Mouse (Mus musculus): ENCODE results near the gene Birc2. TPM values are rescaled to one million over a fixed set of nuclear protein-coding genes. Genes with fewer than 3 reads are reported as not detected.
A peak's percentile ranks its signal among the peaks of the same experiment; 100 is the strongest.
"Not testable (repeated sequence)": the region's sequence is repeated elsewhere in the genome, so short reads cannot be mapped to it uniquely, and the experiment has no call there.

The Birc2 gene
- total and polyA plus RNA-seq, 3 experiments, result 12.9 to 28.2 (median 22.0) TPM

- not testable (repeated sequence) for H3K9ac ChIP-seq (ENCODE audit: low read depth, low read length); H3K27ac ChIP-seq; H3K27me3 ChIP-seq (ENCODE audit: control insufficient read depth, insufficient read depth, low read length); H3K36me3 ChIP-seq (ENCODE audit: control insufficient read depth, insufficient read depth, low read length); H3K79me2 ChIP-seq (replicated peaks; ENCODE audit: control insufficient read depth, insufficient read depth, low read length); DNase-seq; H3K4me1 ChIP-seq (ENCODE audit: control insufficient read depth, insufficient read depth, low read length); H3K4me3 ChIP-seq
- peak; percentile 29 for TF ChIP-seq CTCF (IDR thresholded peaks at IDR 0.05)
- WGBS, result 90% methylated on average over 2 of the region's 2 CpGs
- intact Hi-C loops (cut with DNase I), result loop anchor here (10.0 kb wide), 1 partner anchor 338 kb away; no protein-coding TSS in a partner anchor
These were observed 30.1 kb upstream of the Birc2 start for GRCm38 (mm10) chr9:7866981-7867380.

- H3K4me3 ChIP-seq, result no peak overlapping the region
- H3K4me1 ChIP-seq (ENCODE audit: control insufficient read depth, insufficient read depth, low read length), result no peaks in the 10 kb centered on the region
- H3K27me3 ChIP-seq (ENCODE audit: control insufficient read depth, insufficient read depth, low read length), result no peaks in the 10 kb centered on the region
- no peak for DNase-seq
- no peak for TF ChIP-seq CTCF (IDR thresholded peaks at IDR 0.05)
- TF ChIP-seq EP300 (IDR thresholded peaks at IDR 0.05; ENCODE audit: insufficient read depth, low read depth, low read length), result no peak
- no peak for TF ChIP-seq POLR2A (IDR thresholded peaks at IDR 0.05; ENCODE audit: insufficient read depth, low read depth, low read length)
- H3K9ac ChIP-seq (ENCODE audit: low read depth, low read length), result no peak overlapping the region
- 62% methylated on average over 5 of the region's 5 CpGs for WGBS
- peaks cover 2% of the 10 kb centered on the region for H3K36me3 ChIP-seq (ENCODE audit: control insufficient read depth, insufficient read depth, low read length)
- intact Hi-C loops (cut with DNase I), result loop anchor here (10.0 kb wide), 1 partner anchor 344 kb away; no protein-coding TSS in a partner anchor
- H3K27ac ChIP-seq, result no peak overlapping the region
- no peaks in the 10 kb centered on the region for H3K79me2 ChIP-seq (replicated peaks; ENCODE audit: control insufficient read depth, insufficient read depth, low read length)
These were observed 24.1 kb upstream of the Birc2 start for GRCm38 (mm10) chr9:7860976-7861375.

DNA sequence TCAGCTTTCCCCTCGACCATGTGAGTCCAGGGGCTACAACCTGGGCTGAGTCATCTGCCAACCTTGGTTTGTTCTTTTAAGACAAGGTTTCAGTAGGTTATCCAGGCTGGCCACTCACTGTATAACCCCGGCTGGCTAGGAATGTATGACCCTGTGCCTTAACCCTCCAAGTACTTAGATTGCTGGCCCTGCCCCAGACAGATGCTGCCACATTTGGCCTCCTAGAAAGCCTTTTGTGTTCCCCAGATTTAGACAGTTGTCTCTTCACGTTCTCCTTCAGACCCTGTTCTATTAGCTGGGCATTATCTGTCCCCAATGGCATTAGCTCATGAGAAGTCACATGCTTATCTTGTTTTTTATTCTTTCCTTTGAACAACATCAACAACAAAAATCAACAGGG is 19.0 kb upstream of the Birc2 start:
- H3K4me1 ChIP-seq (ENCODE audit: control insufficient read depth, insufficient read depth, low read length), result no peaks in the 10 kb centered on the region
- no peak overlapping the region for H3K4me3 ChIP-seq
- DNase-seq, result no peak
- no peak overlapping the region for H3K27ac ChIP-seq
- intact Hi-C loops (cut with DNase I), result loop anchor here (1.0 kb wide), 2 partner anchors 41 to 142 kb away; no protein-coding TSS in a partner anchor
- WGBS, result 57% methylated on average over 3 of the region's 3 CpGs
- H3K36me3 ChIP-seq (ENCODE audit: control insufficient read depth, insufficient read depth, low read length), result peaks cover 2% of the 10 kb centered on the region
- no peaks in the 10 kb centered on the region for H3K79me2 ChIP-seq (replicated peaks; ENCODE audit: control insufficient read depth, insufficient read depth, low read length)
- no peaks in the 10 kb centered on the region for H3K27me3 ChIP-seq (ENCODE audit: control insufficient read depth, insufficient read depth, low read length)
- H3K9ac ChIP-seq (ENCODE audit: low read depth, low read length), result no peak overlapping the region
- no peak for TF ChIP-seq POLR2A (IDR thresholded peaks at IDR 0.05; ENCODE audit: insufficient read depth, low read depth, low read length)
- no peak for TF ChIP-seq CTCF (IDR thresholded peaks at IDR 0.05)
- no peak for TF ChIP-seq EP300 (IDR thresholded peaks at IDR 0.05; ENCODE audit: insufficient read depth, low read depth, low read length)

- intact Hi-C loops (cut with DNase I), result loop anchor here (1.0 kb wide), 2 partner anchors 42 to 141 kb away; no protein-coding TSS in a partner anchor
- H3K27me3 ChIP-seq (ENCODE audit: control insufficient read depth, insufficient read depth, low read length), result no peaks in the 10 kb centered on the region
- DNase-seq, result peak in 1 of 2 experiments; percentile 23
- WGBS, result 56% methylated on average over 1 of the region's 1 CpGs
- H3K79me2 ChIP-seq (replicated peaks; ENCODE audit: control insufficient read depth, insufficient read depth, low read length), result no peaks in the 10 kb centered on the region
- peaks cover 2% of the 10 kb centered on the region for H3K36me3 ChIP-seq (ENCODE audit: control insufficient read depth, insufficient read depth, low read length)
- TF ChIP-seq CTCF (IDR thresholded peaks at IDR 0.05) (peak; percentile 76), EP300 (IDR thresholded peaks at IDR 0.05; ENCODE audit: insufficient read depth, low read depth, low read length) (no peak)
- H3K4me3 ChIP-seq, result no peak overlapping the region
- H3K9ac ChIP-seq (ENCODE audit: low read depth, low read length), result no peak overlapping the region
- no peak overlapping the region for H3K27ac ChIP-seq
- no peaks in the 10 kb centered on the region for H3K4me1 ChIP-seq (ENCODE audit: control insufficient read depth, insufficient read depth, low read length)
These were observed 18.5 kb upstream of the Birc2 start for GRCm38 (mm10) chr9:7855374-7855773.

GRCm38 (mm10) chr9:7854196-7854595 is 17.3 kb upstream of the Birc2 start:
- H3K79me2 ChIP-seq (replicated peaks; ENCODE audit: control insufficient read depth, insufficient read depth, low read length); H3K4me1 ChIP-seq (ENCODE audit: control insufficient read depth, insufficient read depth, low read length); H3K27ac ChIP-seq; H3K27me3 ChIP-seq (ENCODE audit: control insufficient read depth, insufficient read depth, low read length); intact Hi-C loops (cut with DNase I); H3K9ac ChIP-seq (ENCODE audit: low read depth, low read length); H3K4me3 ChIP-seq; DNase-seq; H3K36me3 ChIP-seq (ENCODE audit: control insufficient read depth, insufficient read depth, low read length): not testable (repeated sequence)
- 86% methylated on average over 14 of the region's 14 CpGs for WGBS

GRCm38 (mm10) chr9:7852346-7853230 is 15.7 kb upstream of the Birc2 start:
- Histone ChIP-seq H3K4me1 (ENCODE audit: control insufficient read depth, insufficient read depth, low read length) (no peaks in the 10 kb centered on the region), H3K36me3 (ENCODE audit: control insufficient read depth, insufficient read depth, low read length) (no peaks in the 10 kb centered on the region), H3K27me3 (ENCODE audit: control insufficient read depth, insufficient read depth, low read length) (no peaks in the 10 kb centered on the region), H3K27ac (no peak overlapping the region), H3K9ac (ENCODE audit: low read depth, low read length) (no peak overlapping the region), H3K4me3 (no peak overlapping the region), H3K79me2 (replicated peaks; ENCODE audit: control insufficient read depth, insufficient read depth, low read length) (no peaks in the 10 kb centered on the region)
- intact Hi-C loops (cut with DNase I), result no loop called here
- DNase-seq, result no peak
- TF ChIP-seq CTCF (IDR thresholded peaks at IDR 0.05), result no peak
- no peak for TF ChIP-seq POLR2A (IDR thresholded peaks at IDR 0.05; ENCODE audit: insufficient read depth, low read depth, low read length)
- TF ChIP-seq EP300 (IDR thresholded peaks at IDR 0.05; ENCODE audit: insufficient read depth, low read depth, low read length), result no peak
- 86% methylated on average over 4 of the region's 4 CpGs for WGBS

All from heart, adult 2 months (tissue).